In the genomic region with DNA sequence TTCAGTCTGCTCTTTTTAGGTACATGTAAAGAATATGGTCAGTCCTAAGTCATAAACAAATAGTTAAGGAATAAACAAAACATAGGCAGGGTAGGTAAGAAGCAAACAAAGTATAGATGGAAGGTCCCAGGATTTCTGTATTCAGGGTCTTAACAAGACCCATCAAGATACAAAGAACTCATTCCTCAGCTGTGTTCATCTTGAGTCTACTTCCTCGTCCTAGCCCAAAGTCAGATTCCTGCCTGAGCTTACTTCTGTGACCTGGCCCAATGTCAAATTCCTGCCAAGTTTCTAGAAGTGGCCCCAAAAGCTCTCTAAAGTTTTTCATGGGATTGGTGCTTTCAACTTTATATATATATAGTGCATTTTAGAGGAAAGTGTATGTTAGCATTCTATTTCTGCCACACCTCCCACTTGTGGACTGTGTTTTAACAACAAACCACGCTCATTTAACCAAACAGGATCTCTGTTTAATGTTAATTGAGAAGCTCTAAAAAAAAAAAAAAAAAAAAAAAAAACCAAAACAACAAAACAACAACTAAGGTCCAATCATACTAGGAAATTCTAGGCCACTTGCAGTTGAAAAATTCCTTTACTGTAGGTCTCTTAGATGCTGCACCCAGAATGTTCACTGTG, we compare ENCODE assay signal across 27 mouse cellular contexts.
"Had no signal": no experiment of that assay in that cellular context is flagged by ENCODE, and none has a peak within 500 bp of the region (broad histone marks: within the 10 kb centered on the region; RNA-seq: fewer than 3 reads in every experiment).

No protein-coding gene starts in this region.

- H3K9ac ChIP-seq: embryonic facial prominence, embryonic 12.5 days; embryonic facial prominence, embryonic 13.5 days; embryonic facial prominence, embryonic 15.5 days; forebrain, embryonic 12.5 days; forebrain, embryonic 15.5 days; heart, embryonic 12.5 days; heart, embryonic 13.5 days had no signal

- H3K36me3 ChIP-seq: embryonic facial prominence, embryonic 10.5 days; embryonic facial prominence, embryonic 12.5 days; forebrain, embryonic 10.5 days; forebrain, embryonic 12.5 days had no signal

- H3K27me3 ChIP-seq: embryonic facial prominence, embryonic 12.5 days; embryonic facial prominence, embryonic 13.5 days; embryonic facial prominence, embryonic 15.5 days; forebrain, embryonic 12.5 days; forebrain, embryonic 15.5 days; heart, embryonic 12.5 days; heart, embryonic 13.5 days had no signal

- H3K4me3 ChIP-seq: embryonic facial prominence, embryonic 10.5 days; embryonic facial prominence, embryonic 12.5 days; embryonic facial prominence, embryonic 13.5 days; embryonic facial prominence, embryonic 15.5 days; erythroblast, embryonic 14.5 days; forebrain, embryonic 10.5 days; forebrain, embryonic 12.5 days; forebrain, embryonic 15.5 days; gastrocnemius, adult 2 months; heart, adult 2 months; heart, embryonic 10.5 days; heart, embryonic 12.5 days; heart, embryonic 13.5 days had no signal

- H3K27ac ChIP-seq: embryonic facial prominence, embryonic 10.5 days; embryonic facial prominence, embryonic 12.5 days; embryonic facial prominence, embryonic 13.5 days; embryonic facial prominence, embryonic 15.5 days; forebrain, embryonic 10.5 days; forebrain, embryonic 12.5 days; forebrain, embryonic 15.5 days; gastrocnemius, adult 2 months; heart, adult 2 months; heart, embryonic 10.5 days; heart, embryonic 13.5 days had no signal

- H3K9me3 ChIP-seq: embryonic facial prominence, embryonic 10.5 days; embryonic facial prominence, embryonic 12.5 days; embryonic facial prominence, embryonic 13.5 days; embryonic facial prominence, embryonic 15.5 days; forebrain, embryonic 10.5 days; forebrain, embryonic 12.5 days; forebrain, embryonic 15.5 days; heart, embryonic 10.5 days; heart, embryonic 12.5 days had no signal

- DNase-seq: cerebellum, adult 9-11 months; cerebellum, postnatal 10 days; cerebellum, postnatal 14 days; cerebellum, postnatal 36 days; embryo, embryonic 11 days; gastrocnemius, adult 2 months; gastrocnemius, postnatal 10 days; gastrocnemius, postnatal 14 days; gastrocnemius, postnatal 25 days; gastrocnemius, postnatal 36 days; heart, adult 11 months; heart, adult 18-20 months; heart, adult 2 months had no signal

- H3K4me1 ChIP-seq: embryonic facial prominence, embryonic 10.5 days; embryonic facial prominence, embryonic 12.5 days; embryonic facial prominence, embryonic 13.5 days; embryonic facial prominence, embryonic 15.5 days; forebrain, embryonic 10.5 days; forebrain, embryonic 12.5 days; forebrain, embryonic 15.5 days; heart, embryonic 10.5 days; heart, embryonic 12.5 days; heart, embryonic 13.5 days had no signal

- H3K4me2 ChIP-seq: embryonic facial prominence, embryonic 12.5 days; embryonic facial prominence, embryonic 13.5 days; embryonic facial prominence, embryonic 15.5 days; forebrain, embryonic 12.5 days; forebrain, embryonic 15.5 days; heart, embryonic 11.5 days; heart, embryonic 12.5 days; heart, embryonic 13.5 days had no signal

- ATAC-seq: forebrain, embryonic 14.5 days; forebrain, embryonic 15.5 days; forebrain, embryonic 16.5 days had no signal
